Mouse (Mus musculus): ENCODE results near the gene Csnk1g2. TPM values are rescaled to one million over a fixed set of nuclear protein-coding genes. Genes with fewer than 3 reads are reported as not detected.

Csnk1g2 gene
- polyA plus RNA-seq, 2 experiments, result 110 to 253 TPM

- H3K27me3 ChIP-seq (ENCODE audit: control insufficient read depth, insufficient read depth, low read length), result no peaks in the 10 kb centered on the region
- H3K9me3 ChIP-seq (ENCODE audit: control insufficient read depth, low read length), result no peaks in the 10 kb centered on the region
- peaks cover 6% of the 10 kb centered on the region; the same call in 1 of the 2 replicates for H3K36me3 ChIP-seq (ENCODE audit: control insufficient read depth, insufficient read depth, low read length)
- H3K4me1 ChIP-seq (ENCODE audit: control insufficient read depth, insufficient read depth, low read length), result peaks cover 31% of the 10 kb centered on the region
- WGBS, result 2% methylated on average over 33 of the region's 97 CpGs
- peak within 1 kb of the TSS; percentile 90 for H3K27ac ChIP-seq (replicated peaks; ENCODE audit: low read depth, low read length)
- ATAC-seq (ENCODE audit: low FRiP score, low read depth) (peak; percentile 86), DNase-seq (ENCODE audit: low spot score) (peak; percentile 96)
- peak within 1 kb of the TSS; percentile 76 for H3K9ac ChIP-seq (ENCODE audit: low read depth, low read length, severe bottlenecking)
- peak within 1 kb of the TSS; percentile 86 for H3K4me3 ChIP-seq (replicated peaks; ENCODE audit: low read length)
- TF ChIP-seq POLR2A (IDR thresholded peaks at IDR 0.05; ENCODE audit: borderline replicate concordance, extremely low read depth, insufficient read depth, insufficient read length), result no peak
- peak within 1 kb of the TSS; percentile 91 for H3K4me2 ChIP-seq (replicated peaks; ENCODE audit: low read depth, low read length, severe bottlenecking)
Measured at GRCm38 (mm10) chr10:80577195-80578130, 45.2 kb upstream of the Csnk1g2 start, which contains the start of gene Klf16. Klf16 (minus strand) TSS chr10:80577321.

- Histone ChIP-seq H3K9me3 (ENCODE audit: control insufficient read depth, low read length) (no peaks in the 10 kb centered on the region), H3K4me2 (replicated peaks; ENCODE audit: low read depth, low read length, severe bottlenecking) (peak overlapping the region; percentile 91), H3K27me3 (ENCODE audit: control insufficient read depth, insufficient read depth, low read length) (no peaks in the 10 kb centered on the region), H3K36me3 (ENCODE audit: control insufficient read depth, insufficient read depth, low read length) (peaks cover 11% of the 10 kb centered on the region), H3K4me3 (replicated peaks; ENCODE audit: low read length) (peak overlapping the region; percentile 86), H3K9ac (ENCODE audit: low read depth, low read length, severe bottlenecking) (peak overlapping the region; percentile 34), H3K4me1 (ENCODE audit: control insufficient read depth, insufficient read depth, low read length) (peaks cover 31% of the 10 kb centered on the region), H3K27ac (replicated peaks; ENCODE audit: low read depth, low read length) (peak overlapping the region; percentile 90)
- DNase-seq (ENCODE audit: low spot score) (peak; percentile 75), ATAC-seq (ENCODE audit: low FRiP score, low read depth) (peak; percentile 35; the same call in 1 of the 2 replicates)
- 2% methylated on average over 29 of the region's 29 CpGs for WGBS
- 0 out of 2 replicates have a peak, but pooled peaks have one; percentile 25 for TF ChIP-seq POLR2A (IDR thresholded peaks at IDR 0.05; ENCODE audit: borderline replicate concordance, extremely low read depth, insufficient read depth, insufficient read length)
Measured at GRCm38 (mm10) chr10:80578131-80578750, 44.4 kb upstream of the Csnk1g2 start.

DNA sequence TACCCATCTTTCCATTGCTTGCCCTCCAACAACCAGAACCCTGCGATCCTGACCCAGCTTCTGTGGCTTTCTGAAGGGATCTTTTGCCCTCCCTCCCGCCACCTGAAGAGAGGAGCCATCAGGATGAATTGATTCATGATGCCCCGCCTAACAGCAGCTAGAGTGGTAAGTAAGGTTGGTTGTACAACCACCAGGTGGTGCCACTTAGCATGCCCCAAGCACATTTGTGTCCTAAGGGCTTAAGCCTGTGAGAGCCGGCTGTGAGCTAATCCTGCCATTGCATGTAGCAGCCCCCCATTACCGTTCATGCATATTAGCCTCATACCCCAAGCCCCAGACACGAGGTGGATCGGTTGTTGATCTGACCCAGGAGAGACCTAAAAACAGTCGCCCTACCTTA lies 43.7 kb upstream of the Csnk1g2 start:
- 15% methylated on average over 8 of the region's 8 CpGs for WGBS
- no peaks in the 10 kb centered on the region for H3K9me3 ChIP-seq (ENCODE audit: control insufficient read depth, low read length)

DNA sequence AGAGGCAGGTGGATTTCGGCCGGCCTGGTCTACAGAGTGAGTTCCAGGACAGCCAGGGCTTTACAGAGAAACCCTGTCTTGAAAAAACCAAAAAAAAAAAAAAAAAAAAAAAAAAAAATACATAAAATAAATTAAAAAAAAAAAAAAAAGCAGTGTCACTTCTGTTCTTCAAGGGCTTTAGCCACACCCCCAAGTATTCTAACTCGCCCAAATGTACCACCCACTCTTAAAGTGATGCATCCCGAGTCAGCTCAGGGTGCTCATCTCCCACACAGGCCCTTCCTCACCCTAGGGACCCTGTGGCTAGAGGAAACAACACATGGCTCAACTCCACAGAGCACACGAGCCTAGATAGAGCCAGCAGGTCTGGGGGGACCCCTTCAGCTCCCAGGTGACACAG lies 39.6 kb upstream of the Csnk1g2 start:
- H3K4me3 ChIP-seq (replicated peaks; ENCODE audit: low read length), result no peak overlapping the region
- no peak overlapping the region for H3K9ac ChIP-seq (ENCODE audit: low read depth, low read length, severe bottlenecking)
- no peak for DNase-seq (ENCODE audit: low spot score)
- peaks cover 41% of the 10 kb centered on the region for H3K36me3 ChIP-seq (ENCODE audit: control insufficient read depth, insufficient read depth, low read length)
- no peak overlapping the region for H3K27ac ChIP-seq (replicated peaks; ENCODE audit: low read depth, low read length)
- no peak for TF ChIP-seq POLR2A (IDR thresholded peaks at IDR 0.05; ENCODE audit: borderline replicate concordance, extremely low read depth, insufficient read depth, insufficient read length)
- no peaks in the 10 kb centered on the region for H3K9me3 ChIP-seq (ENCODE audit: control insufficient read depth, low read length)
- H3K4me2 ChIP-seq (replicated peaks; ENCODE audit: low read depth, low read length, severe bottlenecking), result no peak overlapping the region
- 87% methylated on average over 5 of the region's 5 CpGs for WGBS
- peaks cover 10% of the 10 kb centered on the region; the same call in 1 of the 2 replicates for H3K4me1 ChIP-seq (ENCODE audit: control insufficient read depth, insufficient read depth, low read length)
- no peaks in the 10 kb centered on the region for H3K27me3 ChIP-seq (ENCODE audit: control insufficient read depth, insufficient read depth, low read length)
- ATAC-seq (ENCODE audit: low FRiP score, low read depth), result no peak

More for the DNA sequence above, 43.7 kb upstream of the Csnk1g2 start:
- no peak overlapping the region for H3K9ac ChIP-seq (ENCODE audit: low read depth, low read length, severe bottlenecking)
- peaks cover 17% of the 10 kb centered on the region for H3K36me3 ChIP-seq (ENCODE audit: control insufficient read depth, insufficient read depth, low read length)
- H3K27ac ChIP-seq (replicated peaks; ENCODE audit: low read depth, low read length), result peak overlapping the region; percentile 90
- peak overlapping the region; percentile 86 for H3K4me3 ChIP-seq (replicated peaks; ENCODE audit: low read length)
- TF ChIP-seq POLR2A (IDR thresholded peaks at IDR 0.05; ENCODE audit: borderline replicate concordance, extremely low read depth, insufficient read depth, insufficient read length), result no peak
- ATAC-seq (ENCODE audit: low FRiP score, low read depth) (no peak), DNase-seq (ENCODE audit: low spot score) (peak; percentile 66)
- no peaks in the 10 kb centered on the region for H3K27me3 ChIP-seq (ENCODE audit: control insufficient read depth, insufficient read depth, low read length)
- H3K4me2 ChIP-seq (replicated peaks; ENCODE audit: low read depth, low read length, severe bottlenecking), result peak overlapping the region; percentile 91
- H3K4me1 ChIP-seq (ENCODE audit: control insufficient read depth, insufficient read depth, low read length), result peaks cover 29% of the 10 kb centered on the region

- no peak for TF ChIP-seq POLR2A (IDR thresholded peaks at IDR 0.05; ENCODE audit: borderline replicate concordance, extremely low read depth, insufficient read depth, insufficient read length)
- Histone ChIP-seq H3K9me3 (ENCODE audit: control insufficient read depth, low read length) (no peaks in the 10 kb centered on the region), H3K9ac (ENCODE audit: low read depth, low read length, severe bottlenecking) (no peak overlapping the region), H3K4me1 (ENCODE audit: control insufficient read depth, insufficient read depth, low read length) (peaks cover 11% of the 10 kb centered on the region), H3K4me3 (replicated peaks; ENCODE audit: low read length) (no peak overlapping the region), H3K27ac (replicated peaks; ENCODE audit: low read depth, low read length) (no peak overlapping the region), H3K36me3 (ENCODE audit: control insufficient read depth, insufficient read depth, low read length) (peaks cover 41% of the 10 kb centered on the region), H3K4me2 (replicated peaks; ENCODE audit: low read depth, low read length, severe bottlenecking) (no peak overlapping the region), H3K27me3 (ENCODE audit: control insufficient read depth, insufficient read depth, low read length) (no peaks in the 10 kb centered on the region)
- no peak for ATAC-seq (ENCODE audit: low FRiP score, low read depth)
- 65% methylated on average over 12 of the region's 12 CpGs for WGBS
- no peak for DNase-seq (ENCODE audit: low spot score)
Measured at GRCm38 (mm10) chr10:80584045-80584488, 38.6 kb upstream of the Csnk1g2 start.
